Mouse (Mus musculus) bone marrow macrophage, adult 2 months (primary cell): ENCODE results near the gene Cacng2.

Source experiments
- CTCF ChIP-seq: IDR thresholded peaks from 2 replicates; pipeline ENCODE4 v1.5.1; 2012; ENCODE audit warnings: low read depth, mild to moderate bottlenecking, low read length, moderate library complexity
- POLR2A ChIP-seq: IDR thresholded peaks from 2 replicates; pipeline ENCODE4 v1.6.1; 2012; ENCODE audit warnings: mild to moderate bottlenecking, low read depth, low read length, borderline replicate concordance

DNA sequence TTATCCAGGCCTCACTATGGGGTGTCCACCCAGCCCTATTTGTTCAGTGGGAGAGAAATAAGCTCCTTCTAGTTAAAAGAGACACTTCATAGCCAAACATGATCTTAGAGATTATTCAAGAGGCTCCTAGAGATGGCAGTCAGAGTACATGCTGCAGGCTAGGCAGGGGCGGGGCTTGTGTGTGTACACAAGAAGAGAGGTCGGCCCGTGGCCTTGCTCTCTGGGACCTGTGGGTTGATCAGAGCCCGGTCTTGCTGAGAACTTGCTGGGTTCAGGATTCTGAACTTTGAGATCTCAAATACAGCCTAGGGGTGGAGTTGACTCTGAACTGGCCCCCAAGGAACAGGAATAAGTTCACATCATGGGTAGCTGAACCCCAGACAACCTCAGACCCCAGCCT lies 95.6 kb downstream of the Cacng2 start:
- TF ChIP-seq POLR2A (no peak), CTCF (no peak)
